Mouse (Mus musculus) adrenal gland, adult 8-10 months (tissue): ENCODE results near the gene Eral1. TPM values are rescaled to one million over a fixed set of nuclear protein-coding genes. Genes with fewer than 3 reads are reported as not detected.

ENCODE experiments used
- DNase-seq: peaks from one replicate; pipeline ENCODE4 v3.0.0; 2022
- total RNA-seq, 4 experiments: library from RNA; stranded (reverse); gene quantifications; 2 replicates each; pipeline ENCODE4 v1.2.4; 2022

The Eral1 gene
- 10 to 100 TPM; 32.2 to 39.5 (median 37.2) TPM for total RNA-seq

DNA sequence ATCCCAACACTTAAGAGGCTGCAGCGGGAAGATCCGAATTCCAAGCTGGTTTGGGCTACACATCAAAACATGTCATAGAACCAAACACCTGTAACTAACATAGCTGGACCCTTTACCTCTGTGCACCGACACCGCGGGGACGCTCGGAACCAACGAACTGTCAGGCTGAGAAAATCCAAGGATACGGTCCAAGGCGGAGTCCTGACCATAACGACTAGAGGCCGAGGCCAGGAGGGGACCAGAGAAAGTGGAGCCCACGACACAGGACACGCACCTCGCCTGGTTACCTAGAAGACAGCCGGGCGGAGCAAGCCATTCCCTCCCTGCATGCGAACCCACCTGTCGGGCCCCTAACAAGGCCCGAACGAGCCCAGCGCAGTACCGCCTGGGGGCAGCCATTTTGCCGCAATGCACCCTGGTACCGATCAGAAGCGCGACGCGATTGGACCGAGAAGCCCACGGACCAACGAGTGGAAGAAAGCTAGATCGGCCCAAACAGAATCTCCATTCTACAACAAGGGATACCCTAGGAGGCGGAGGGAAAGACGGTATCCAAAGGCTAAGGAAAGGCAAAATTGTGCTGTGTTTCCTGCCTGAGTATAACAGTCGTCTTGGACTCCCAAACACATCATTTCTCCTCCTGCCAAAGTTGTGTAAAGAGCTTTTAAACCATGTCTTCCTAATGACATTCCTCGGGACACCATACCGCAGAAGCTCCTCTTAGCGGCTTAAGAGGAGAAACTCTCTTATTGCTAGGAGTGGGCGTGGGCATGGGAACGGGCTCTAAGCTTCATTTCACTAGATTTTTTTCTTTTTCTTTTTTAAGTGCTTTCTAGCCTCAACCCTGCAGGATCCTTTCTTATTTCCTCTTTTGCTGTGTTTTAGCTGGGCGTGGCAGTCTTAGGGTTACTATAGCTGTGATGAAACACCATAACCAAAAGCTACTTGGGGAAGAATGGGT lies at the start of gene Eral1:
TSS of gene Eral1 (minus strand) at position 423 of the 961 bp plus-strand sequence.
- peak; percentile 72 for DNase-seq

DNA sequence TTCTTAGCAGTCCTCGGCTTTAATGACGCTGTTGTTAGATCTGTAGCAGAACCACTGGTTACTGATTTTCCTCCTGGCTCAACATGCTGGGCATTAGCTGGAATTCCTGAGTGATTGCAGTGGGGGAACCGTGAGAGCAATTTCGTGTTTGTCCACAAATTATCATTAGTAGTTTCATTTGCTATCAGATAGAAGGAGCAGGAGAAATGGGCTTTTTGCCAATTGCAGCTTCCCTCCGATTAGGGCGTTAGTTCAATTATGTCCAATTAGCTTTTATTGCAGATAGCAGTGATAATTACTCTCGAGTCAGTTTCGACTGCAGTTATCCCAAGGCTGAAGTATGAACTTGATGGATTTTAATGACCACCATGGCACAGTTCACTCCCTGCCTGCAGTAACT lies 49.3 kb upstream of the Eral1 start:
- DNase-seq: no peak

DNA sequence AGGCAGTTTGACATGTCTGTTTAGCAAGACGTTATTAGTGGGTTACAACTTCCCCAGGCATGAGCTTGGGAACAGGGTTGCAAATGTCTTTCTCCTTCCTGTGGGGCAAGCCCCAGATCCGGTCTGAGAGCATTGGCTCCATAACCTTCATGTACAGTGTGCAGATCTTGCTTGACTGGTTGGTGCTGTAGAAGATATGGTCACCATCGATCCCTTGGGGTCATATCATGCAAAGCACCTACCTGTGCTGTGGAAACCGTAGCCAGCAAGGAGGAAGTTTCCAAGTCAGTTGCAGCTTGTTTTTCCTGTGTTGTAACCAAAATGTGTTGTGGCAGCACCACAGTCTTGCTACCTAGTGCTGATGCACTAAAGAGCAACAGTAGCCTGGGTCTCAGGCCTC lies 46.6 kb upstream of the Eral1 start:
- DNase-seq: no peak

DNA sequence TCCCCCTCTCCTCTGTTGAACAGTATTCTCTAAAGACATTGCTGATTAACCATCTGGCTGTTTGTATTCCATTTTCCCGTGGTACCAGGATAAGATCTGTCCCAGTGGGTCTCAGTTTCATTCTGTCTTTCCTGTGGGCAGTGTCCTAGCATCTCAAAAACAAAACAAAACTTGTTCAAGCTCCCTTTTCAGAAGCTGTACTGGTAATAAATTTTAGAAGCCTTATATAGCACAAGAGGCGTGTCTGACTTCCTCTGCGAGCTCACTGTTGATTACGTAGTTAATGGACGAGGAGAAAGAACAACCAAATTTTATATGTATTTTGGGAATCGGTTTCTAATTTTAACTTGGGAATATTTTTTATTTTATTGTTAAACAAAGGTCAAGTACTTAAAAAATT lies 45.5 kb upstream of the Eral1 start:
- DNase-seq: no peak

DNA sequence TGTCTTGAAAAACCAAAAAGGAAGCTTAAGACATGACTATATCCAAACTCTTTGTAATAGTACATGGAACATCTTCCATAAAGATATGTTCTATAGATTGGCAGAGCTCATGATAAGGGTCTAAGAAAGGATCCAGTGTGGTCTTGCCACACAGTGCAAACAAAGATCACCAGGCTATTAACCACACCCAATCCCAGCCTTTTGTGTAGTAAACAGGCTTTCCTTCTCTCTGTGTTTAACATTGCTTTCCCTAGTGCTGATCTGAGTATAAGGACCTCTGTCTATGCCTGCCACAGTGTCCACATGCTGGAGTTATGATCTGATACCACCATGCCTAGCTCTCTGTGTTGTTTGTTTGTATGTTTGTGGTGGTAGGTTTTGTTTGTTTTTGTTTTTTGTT lies 43.6 kb upstream of the Eral1 start:
- no peak for DNase-seq

DNA sequence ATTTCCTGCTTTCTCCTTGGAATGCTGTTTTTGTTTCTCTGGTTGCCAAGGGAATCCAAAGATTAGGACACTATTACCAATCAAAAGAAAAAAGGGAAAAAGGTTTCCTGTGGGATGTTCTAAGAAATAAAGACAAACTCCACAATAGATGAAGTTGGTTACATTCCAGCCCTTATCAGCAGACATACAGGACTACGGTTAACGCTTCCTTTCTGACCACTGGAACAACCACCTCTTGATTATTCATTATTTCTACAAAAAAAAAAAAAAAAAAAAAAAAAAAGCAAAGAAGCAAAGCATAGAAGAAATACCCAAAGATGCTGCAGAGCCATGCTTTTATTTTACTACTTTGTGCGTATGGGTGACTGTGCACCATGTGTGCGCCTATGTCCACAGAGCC lies 42.6 kb upstream of the Eral1 start:
- DNase-seq: no peak

DNA sequence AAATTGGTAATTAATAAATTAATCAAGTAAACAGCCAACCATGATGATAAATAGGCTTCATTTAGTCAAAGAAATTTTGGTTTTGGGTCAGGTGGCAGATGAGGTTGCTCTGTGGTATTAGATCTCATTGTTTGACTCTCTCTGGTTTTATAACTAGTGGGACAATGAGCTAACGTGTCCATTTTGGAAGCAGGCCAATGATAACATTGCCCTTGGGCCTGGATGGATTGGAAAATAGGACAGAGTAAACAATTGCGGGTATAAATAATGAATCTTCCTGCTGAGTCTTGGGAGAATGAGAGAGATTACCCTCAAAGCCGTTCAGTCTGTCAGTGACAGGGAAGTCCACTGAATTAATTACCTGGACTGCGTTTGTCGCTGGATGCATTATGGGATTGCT lies 41.0 kb upstream of the Eral1 start:
- peak; percentile 64 for DNase-seq

DNA sequence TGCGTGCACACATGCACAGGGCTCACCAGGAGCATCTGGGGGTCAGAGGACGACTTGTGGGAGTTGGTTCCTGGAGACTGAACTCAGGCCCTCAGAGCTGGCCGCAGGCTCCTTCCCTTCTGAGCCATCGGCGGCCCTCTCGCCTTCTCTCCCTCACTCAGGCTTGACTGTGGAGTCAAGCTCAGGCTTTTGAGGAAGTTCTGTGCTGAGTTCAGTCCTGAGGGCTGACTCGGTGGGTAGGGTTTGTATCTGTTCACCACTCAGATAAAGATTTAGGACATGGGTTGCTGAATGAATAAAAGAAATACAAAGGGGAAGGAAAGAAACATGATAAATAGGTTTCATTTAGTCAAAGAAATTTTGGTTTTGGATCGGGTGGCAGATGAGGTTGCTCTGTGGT lies 39.7 kb upstream of the Eral1 start:
- no peak for DNase-seq

DNA sequence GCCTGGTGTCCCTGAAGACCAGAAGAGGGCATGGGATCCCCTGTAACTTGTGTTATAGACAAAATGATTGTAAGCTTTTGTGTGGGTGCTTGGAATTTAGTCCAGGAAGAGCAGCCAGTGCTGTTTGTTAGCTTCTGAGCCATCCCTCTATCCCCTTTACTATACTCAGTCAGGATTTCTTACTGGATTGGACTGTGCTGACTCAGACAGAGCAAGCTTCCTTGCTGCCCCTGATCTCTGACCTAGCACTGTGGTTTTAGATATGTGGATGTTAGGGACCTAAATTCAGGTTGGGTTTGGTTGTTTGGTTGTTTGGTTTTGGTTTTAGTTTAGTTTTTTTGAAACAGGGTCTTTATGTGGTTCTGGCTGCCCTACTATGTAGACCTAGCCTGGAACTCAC lies 38.3 kb upstream of the Eral1 start:
- no peak for DNase-seq

DNA sequence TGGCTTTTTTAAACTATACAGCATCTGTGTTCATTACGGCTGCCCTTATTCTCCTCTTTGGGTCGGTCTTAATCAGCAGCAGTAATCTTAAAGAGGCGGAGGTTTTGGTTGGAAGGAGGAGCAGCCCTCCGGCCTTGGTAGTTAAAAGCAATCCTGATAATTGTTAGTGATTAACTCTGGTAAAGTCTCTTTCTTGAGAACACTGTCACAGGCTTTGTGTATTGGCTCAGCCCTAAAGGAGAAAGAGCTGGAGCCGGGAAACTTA lies 35.9 kb upstream of the Eral1 start:
- no peak for DNase-seq

DNA sequence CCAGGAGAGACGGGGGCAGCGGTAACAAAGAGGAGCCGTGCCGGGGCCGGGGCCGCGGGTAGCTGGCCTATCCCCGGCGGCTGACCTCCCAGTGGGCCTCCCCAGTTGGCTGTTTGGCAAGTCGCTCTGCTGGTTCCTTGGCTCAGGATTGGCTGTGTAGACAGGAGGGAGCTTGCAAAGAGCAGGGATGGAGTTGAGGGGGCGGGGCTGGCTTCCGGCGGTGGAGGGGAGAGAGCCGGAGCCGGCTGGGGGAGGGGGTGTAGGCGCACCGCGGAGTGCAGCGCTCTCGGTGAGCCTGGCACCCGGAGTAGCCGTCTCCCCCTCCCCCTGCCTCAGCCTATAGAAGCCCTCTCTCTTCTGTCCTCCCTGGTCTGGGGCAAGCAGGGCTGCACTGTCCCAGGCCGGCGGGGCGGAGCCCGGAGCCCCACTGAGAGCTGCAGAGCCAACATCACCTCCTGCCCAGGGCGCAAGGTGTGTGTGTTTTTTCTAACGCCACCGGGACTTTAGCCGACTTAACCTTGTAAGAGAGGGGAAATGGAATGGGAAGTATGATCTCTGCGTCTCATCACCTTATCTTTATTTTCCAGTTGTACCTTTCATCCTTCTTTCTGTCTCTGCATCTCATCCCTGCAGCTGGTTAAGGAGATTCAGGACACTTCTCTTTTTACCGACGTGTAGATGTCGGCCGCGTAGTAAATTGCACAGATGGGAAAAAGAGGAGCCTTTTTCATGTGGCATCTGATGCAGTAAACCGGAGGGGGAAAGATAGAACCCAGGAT lies 35.4 kb upstream of the Eral1 start:
- DNase-seq: peak; percentile 93

DNA sequence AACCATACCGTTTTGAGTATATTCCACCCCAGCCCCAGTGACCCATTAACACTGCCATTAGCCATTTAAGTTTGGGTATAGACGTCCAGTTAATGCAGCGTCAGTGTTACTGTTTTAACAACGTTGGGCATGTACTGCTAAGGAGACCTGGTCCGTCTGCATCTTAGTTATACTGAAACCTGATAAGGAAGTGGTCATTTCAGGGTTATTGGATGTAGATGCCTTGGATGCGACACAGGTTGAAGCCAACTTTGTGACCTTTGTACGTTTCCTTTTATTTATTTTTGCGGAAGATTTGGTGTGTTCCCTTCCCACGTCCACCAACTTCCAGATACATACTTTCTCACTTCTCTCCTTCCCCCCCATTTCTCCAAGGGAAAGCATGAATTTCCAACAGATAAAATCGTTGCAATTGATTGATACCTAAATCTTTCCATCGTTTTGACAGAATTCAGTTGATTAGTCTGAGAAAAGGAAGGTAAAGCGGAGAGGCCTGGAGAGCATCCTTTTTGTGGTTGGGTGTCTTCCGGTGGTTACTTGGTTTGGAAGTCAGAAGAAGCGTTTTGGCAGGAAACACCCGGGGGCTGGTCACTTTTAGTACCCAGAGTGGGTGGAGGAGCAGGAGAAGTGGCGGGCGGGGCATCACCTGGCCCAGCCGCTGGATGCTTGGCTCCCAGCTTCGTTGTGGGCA lies 34.6 kb upstream of the Eral1 start:
- no peak for DNase-seq

DNA sequence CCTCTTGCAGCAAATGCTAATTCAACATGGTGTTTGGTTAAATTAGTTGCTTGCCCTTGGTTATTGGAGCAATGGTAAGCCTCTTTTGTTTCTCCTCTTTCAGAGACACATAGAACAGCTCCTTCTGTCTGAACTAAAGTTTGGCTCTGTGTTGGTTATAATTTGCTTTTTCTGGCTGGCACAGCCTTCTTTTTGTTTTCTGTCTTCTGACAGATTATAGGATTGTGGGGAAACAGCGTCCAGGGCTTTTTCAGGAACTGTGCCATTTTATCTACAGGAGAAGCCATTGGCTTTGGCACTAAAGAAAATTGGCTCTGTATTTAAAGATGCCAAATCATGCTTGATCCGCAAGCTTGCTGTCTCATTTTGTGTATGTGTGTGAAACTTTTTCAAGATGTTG lies 33.4 kb upstream of the Eral1 start:
- no peak for DNase-seq

DNA sequence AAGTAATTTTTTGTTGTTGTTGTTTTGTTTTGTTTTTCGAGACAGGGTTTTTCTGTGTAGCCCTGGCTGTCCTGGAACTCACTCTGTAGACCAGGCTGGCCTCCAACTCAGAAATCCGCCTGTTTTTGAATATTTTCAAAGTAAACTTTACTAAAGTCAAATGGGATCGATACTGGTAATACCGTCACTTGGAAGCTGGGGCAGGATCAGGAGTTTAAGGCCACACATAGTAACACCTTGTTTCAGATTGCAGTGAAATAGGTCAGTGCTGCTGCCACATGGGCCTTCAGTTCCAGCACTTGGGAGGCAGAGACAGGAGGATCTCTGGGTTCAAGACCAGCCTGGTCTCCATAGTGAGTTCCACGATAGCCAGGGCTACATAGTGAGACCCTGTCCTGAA lies 24.3 kb upstream of the Eral1 start:
- no peak for DNase-seq

DNA sequence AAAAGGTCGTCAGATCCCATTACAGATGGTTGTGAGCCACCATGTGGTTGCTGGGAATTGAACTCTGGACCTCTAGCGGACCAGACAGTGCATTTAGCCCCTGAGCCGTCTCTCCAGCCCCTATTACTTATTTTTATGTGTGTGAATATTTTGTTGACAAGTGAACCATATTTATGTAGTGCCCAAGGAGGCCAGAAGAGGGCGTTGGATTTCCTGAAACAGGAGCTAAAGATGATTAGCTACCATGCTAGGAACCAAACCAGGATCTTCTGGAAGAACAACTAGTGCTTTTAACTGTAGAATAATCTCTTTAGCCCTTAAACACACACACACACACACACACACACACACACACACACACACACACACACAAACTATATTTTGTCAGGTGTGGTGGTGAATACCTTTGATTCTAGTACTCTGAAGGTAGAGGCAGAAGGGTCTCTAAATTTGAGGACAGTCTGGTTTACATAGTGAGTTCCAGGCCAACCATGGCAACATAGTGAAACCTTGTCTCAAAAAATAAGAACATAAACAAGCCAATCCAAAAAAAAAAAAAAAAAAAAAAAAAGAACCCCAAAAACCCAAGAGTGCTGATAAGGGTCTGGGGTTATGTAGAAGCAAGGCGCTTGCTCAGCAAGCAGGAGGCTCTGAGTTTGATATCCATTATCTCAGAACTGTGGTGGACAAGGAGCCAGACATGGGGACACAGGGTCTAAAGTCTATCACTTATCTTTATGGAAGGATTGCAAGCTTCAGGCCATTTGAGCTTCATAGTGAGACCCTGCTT lies 23.0 kb upstream of the Eral1 start:
- no peak for DNase-seq

DNA sequence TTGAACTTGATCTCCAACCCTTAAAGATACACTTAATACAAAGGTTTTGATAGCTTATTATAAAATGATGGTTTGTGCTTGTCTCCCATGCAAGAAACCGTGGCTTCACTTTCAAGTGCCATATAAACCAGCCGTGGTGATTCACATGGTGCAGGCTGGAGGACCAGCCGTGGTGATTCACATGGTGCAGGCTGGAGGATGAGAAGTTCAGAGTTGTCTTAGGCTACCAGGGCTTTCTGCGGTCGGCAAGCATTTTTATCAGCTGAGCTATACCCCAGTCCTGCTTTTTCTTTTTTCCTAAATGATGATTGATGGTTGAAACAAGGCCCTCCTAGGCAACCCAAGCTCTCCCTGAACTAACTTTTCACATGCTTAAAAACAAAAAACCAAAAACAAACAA lies 22.0 kb upstream of the Eral1 start:
- no peak for DNase-seq

DNA sequence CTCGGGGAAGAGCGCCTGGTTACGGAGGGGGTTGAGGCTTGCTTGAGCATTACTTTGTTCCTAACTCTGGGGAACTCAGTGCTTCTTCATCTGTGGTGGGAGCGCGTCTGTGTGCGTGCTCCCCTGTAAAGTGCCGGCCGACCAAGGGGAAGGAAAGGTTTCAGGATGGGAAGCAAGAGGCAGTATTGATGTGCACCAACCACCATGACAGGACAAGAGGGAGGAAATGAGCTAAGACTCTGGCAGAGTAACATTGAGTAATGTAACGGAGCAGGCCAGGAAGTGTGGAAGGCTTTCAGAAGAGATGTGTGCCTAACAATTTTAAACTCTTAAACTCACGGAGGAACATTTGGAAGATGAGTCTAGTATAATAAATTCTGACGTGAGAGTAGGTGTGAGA lies 20.6 kb upstream of the Eral1 start:
- no peak for DNase-seq

DNA sequence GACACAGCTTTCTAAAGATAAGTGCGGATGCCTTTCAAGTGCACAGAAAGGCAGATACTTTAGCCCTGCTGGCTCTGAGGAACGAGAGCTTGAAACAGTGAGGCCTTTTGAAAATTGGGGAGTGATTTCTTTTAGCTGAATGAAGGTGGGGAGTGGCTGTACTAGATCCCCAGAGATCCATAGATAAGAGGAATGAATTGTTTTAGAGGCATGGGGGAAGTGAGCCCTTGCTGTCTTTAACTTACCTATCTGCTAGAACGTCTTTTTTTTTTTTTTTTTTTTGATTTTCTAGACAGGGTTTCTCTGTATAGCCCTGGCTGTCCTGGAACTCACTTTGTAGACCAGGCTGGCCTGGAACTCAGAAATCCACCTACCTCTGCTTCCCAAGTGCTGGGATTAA lies 16.9 kb upstream of the Eral1 start:
- DNase-seq: no peak

DNA sequence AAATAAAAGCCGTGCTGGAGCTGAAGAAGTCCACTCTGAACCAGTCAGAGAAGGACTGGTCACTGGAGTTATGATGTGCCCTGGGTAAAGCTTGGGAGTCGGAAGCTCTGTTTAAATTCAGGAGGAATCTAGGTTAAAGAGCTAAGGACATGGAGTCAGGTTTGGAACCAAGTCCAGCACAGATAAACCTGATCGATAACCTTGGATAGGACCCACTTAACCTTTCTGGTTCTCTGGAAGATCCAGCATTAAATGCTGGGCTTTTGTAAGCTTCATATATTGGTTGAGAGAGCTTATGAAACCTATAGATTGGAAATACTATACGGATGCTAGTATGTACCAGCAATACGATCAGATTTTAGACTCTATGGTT lies 14.9 kb upstream of the Eral1 start:
- DNase-seq: no peak

DNA sequence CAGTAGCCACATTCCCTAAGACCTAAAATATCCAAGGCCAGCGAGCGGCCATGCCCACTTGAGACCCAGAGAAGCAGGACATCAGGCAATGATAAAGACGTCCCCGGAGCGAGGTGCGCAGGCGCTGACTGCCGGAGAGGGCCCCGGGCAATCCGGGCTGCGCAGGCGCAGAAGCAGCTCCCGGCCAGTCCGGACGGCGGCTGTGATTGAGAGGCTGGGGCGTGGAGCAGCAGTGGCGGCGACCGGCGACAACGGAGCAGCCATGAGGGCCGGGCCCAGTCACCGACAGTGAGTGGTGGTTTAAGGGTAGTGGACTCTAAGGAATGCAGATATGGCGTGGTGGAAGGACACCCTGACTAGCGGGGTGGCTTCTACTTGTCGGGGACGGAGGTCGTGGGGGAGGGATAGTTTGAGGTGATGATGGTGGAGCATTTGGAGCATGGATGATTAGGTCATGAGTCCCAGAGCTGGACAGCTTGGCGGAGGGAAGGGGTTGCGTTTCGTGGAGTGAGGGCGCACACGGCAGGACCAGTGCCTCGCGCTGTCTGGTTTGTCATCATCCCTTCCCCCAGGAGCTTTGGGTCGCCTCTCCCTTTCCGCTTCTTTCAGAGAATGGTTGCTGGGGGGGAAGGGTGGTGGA lies 14.4 kb upstream of the Eral1 start, which contains the start of gene Fam222b:
TSS of gene Fam222b (plus strand) at position 157 of the 640 bp plus-strand sequence.
- peak; percentile 90 for DNase-seq

DNA sequence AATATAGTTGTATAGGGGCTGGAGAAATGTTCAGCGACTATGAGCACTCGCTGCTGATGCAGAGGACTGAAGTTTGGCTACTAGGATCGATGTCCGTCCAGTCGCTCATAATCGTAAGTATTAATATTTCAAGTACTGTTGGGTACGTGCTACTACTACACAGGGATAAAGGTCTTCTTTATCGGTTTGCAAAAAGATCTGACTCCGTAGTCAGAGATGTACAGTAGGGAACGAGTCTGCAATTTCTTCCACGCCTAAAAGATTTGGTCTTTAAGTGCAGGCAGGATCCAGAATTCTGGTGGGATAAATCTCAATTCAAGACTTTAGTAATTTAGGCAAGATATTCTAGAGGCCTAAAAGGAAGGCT lies 13.9 kb upstream of the Eral1 start:
- DNase-seq: no peak

DNA sequence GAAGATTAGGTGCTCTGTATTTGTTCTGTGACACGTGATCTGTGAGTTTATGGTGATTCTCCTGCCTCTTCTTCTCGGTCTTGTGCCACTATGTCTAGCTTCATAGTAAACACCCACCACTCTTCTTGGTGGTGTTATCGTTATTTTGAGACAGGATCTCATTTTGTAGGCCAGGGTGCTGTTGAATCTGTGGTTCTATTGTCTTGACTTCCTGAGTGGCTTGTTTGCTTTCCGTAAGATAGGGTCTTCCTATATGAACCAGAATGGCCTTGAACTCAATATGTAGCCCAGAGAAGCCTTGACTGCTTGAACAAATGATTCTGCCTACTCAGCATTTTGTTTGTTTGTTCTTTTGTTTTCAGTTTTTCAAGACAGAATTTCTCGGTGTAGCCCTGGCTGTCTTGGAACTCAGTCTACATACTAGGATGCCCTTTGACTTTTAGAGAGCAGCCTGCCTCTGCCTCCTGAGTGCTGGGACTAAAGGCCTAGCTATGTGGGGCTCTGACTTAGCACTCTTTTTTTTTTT lies 7.6 kb upstream of the Eral1 start:
- DNase-seq: no peak
